Mouse (Mus musculus): ENCODE measurements around the gene Dcun1d3. TPM values are rescaled to one million over a fixed set of nuclear protein-coding genes. Genes with fewer than 3 reads are reported as not detected.

The Dcun1d3 gene
- polyA plus RNA-seq, 1 experiment from 2014 or later: 3.4 TPM

GRCm38 (mm10) chr7:119845541-119845940 is 50.6 kb downstream of the Dcun1d3 start:
- ATAC-seq: no peak
- H3K4me3 ChIP-seq (ENCODE audit: low read depth, low read length): no peak overlapping the region
- peaks cover 30% of the 10 kb centered on the region; the same call in 1 of the 2 replicates for H3K36me3 ChIP-seq (replicated peaks; ENCODE audit: insufficient read depth, low read length)
- no peak overlapping the region for H3K4me2 ChIP-seq (ENCODE audit: low read depth, low read length)
- TF ChIP-seq CTCF (IDR thresholded peaks at IDR 0.05; ENCODE audit: low read depth): no peak
- no peak for TF ChIP-seq EP300 (IDR thresholded peaks at IDR 0.05; ENCODE audit: low read depth)
- no peaks in the 10 kb centered on the region for H3K9me3 ChIP-seq (ENCODE audit: low read length)
- DNase-seq: no peak
- no peaks in the 10 kb centered on the region for H3K27me3 ChIP-seq (ENCODE audit: insufficient read depth, low read length)
- no peak overlapping the region for H3K9ac ChIP-seq (replicated peaks)
- H3K4me1 ChIP-seq (ENCODE audit: insufficient read depth): no peaks in the 10 kb centered on the region
- no peak overlapping the region for H3K27ac ChIP-seq (ENCODE audit: low read depth)
- WGBS (ENCODE audit: insufficient replicate concordance): 54% methylated on average over 2 of the region's 2 CpGs

GRCm38 (mm10) chr7:119841820-119842449 is 54.2 kb downstream of the Dcun1d3 start:
- Histone ChIP-seq H3K4me2 (ENCODE audit: low read depth, low read length) (no peak overlapping the region), H3K4me1 (ENCODE audit: insufficient read depth) (no peaks in the 10 kb centered on the region), H3K36me3 (replicated peaks; ENCODE audit: insufficient read depth, low read length) (peaks cover 26% of the 10 kb centered on the region; the same call in 1 of the 2 replicates), H3K27me3 (ENCODE audit: insufficient read depth, low read length) (no peaks in the 10 kb centered on the region), H3K9ac (replicated peaks) (no peak overlapping the region), H3K9me3 (ENCODE audit: low read length) (no peaks in the 10 kb centered on the region), H3K27ac (ENCODE audit: low read depth) (no peak overlapping the region), H3K4me3 (ENCODE audit: low read depth, low read length) (no peak overlapping the region)
- TF ChIP-seq CTCF (IDR thresholded peaks at IDR 0.05; ENCODE audit: low read depth) (no peak), EP300 (IDR thresholded peaks at IDR 0.05; ENCODE audit: low read depth) (no peak)
- DNase-seq (no peak), ATAC-seq (no peak)
- WGBS (ENCODE audit: insufficient replicate concordance): 94% methylated on average over 4 of the region's 4 CpGs

- Histone ChIP-seq H3K4me1 (ENCODE audit: insufficient read depth) (no peaks in the 10 kb centered on the region), H3K9me3 (ENCODE audit: low read length) (no peaks in the 10 kb centered on the region), H3K27ac (ENCODE audit: low read depth) (no peak overlapping the region), H3K9ac (replicated peaks) (no peak overlapping the region), H3K36me3 (replicated peaks; ENCODE audit: insufficient read depth, low read length) (no peaks in the 10 kb centered on the region; the same call in 1 of the 2 replicates), H3K4me2 (ENCODE audit: low read depth, low read length) (no peak overlapping the region), H3K27me3 (ENCODE audit: insufficient read depth, low read length) (no peaks in the 10 kb centered on the region), H3K4me3 (ENCODE audit: low read depth, low read length) (no peak overlapping the region)
- 72% methylated on average over 4 of the region's 4 CpGs for WGBS (ENCODE audit: insufficient replicate concordance)
- DNase-seq: no peak
- TF ChIP-seq CTCF (IDR thresholded peaks at IDR 0.05; ENCODE audit: low read depth) (no peak), EP300 (IDR thresholded peaks at IDR 0.05; ENCODE audit: low read depth) (no peak)
- ATAC-seq: no peak
Measured at GRCm38 (mm10) chr7:119835996-119836777, 59.9 kb downstream of the Dcun1d3 start.

- ATAC-seq: no peak
- DNase-seq: no peak
- H3K9ac ChIP-seq (replicated peaks): no peak overlapping the region
- H3K4me1 ChIP-seq (ENCODE audit: insufficient read depth): no peaks in the 10 kb centered on the region
- H3K36me3 ChIP-seq (replicated peaks; ENCODE audit: insufficient read depth, low read length): no peaks in the 10 kb centered on the region; the same call in 1 of the 2 replicates
- TF ChIP-seq CTCF (IDR thresholded peaks at IDR 0.05; ENCODE audit: low read depth) (no peak), EP300 (IDR thresholded peaks at IDR 0.05; ENCODE audit: low read depth) (no peak)
- H3K4me2 ChIP-seq (ENCODE audit: low read depth, low read length): no peak overlapping the region
- no peak overlapping the region for H3K4me3 ChIP-seq (ENCODE audit: low read depth, low read length)
- no peak overlapping the region for H3K27ac ChIP-seq (ENCODE audit: low read depth)
- no peaks in the 10 kb centered on the region for H3K9me3 ChIP-seq (ENCODE audit: low read length)
- H3K27me3 ChIP-seq (ENCODE audit: insufficient read depth, low read length): no peaks in the 10 kb centered on the region
- 88% methylated on average over 1 of the region's 1 CpGs for whole genome bisulfite sequencing (ENCODE audit: insufficient replicate concordance)
Measured at GRCm38 (mm10) chr7:119835371-119835770, 60.7 kb downstream of the Dcun1d3 start.

- H3K9ac ChIP-seq (replicated peaks): no peak overlapping the region
- peaks cover 16% of the 10 kb centered on the region for H3K36me3 ChIP-seq (replicated peaks; ENCODE audit: insufficient read depth, low read length)
- TF ChIP-seq EP300 (IDR thresholded peaks at IDR 0.05; ENCODE audit: low read depth) (no peak), CTCF (IDR thresholded peaks at IDR 0.05; ENCODE audit: low read depth) (no peak)
- no peaks in the 10 kb centered on the region for H3K9me3 ChIP-seq (ENCODE audit: low read length)
- H3K27ac ChIP-seq (ENCODE audit: low read depth): no peak overlapping the region
- H3K4me3 ChIP-seq (ENCODE audit: low read depth, low read length): no peak overlapping the region
- no peak for DNase-seq
- 87% methylated on average over 3 of the region's 3 CpGs for WGBS (ENCODE audit: insufficient replicate concordance)
- ATAC-seq: no peak
- no peaks in the 10 kb centered on the region for H3K4me1 ChIP-seq (ENCODE audit: insufficient read depth)
- no peaks in the 10 kb centered on the region for H3K27me3 ChIP-seq (ENCODE audit: insufficient read depth, low read length)
- no peak overlapping the region for H3K4me2 ChIP-seq (ENCODE audit: low read depth, low read length)
Measured at GRCm38 (mm10) chr7:119808723-119809122, 87.4 kb downstream of the Dcun1d3 start.

- no peak for ATAC-seq
- peaks cover 16% of the 10 kb centered on the region for H3K36me3 ChIP-seq (replicated peaks; ENCODE audit: insufficient read depth, low read length)
- H3K9me3 ChIP-seq (ENCODE audit: low read length): no peaks in the 10 kb centered on the region
- DNase-seq: no peak
- no peak overlapping the region for H3K9ac ChIP-seq (replicated peaks)
- no peak overlapping the region for H3K4me2 ChIP-seq (ENCODE audit: low read depth, low read length)
- TF ChIP-seq EP300 (IDR thresholded peaks at IDR 0.05; ENCODE audit: low read depth) (no peak), CTCF (IDR thresholded peaks at IDR 0.05; ENCODE audit: low read depth) (no peak)
- no peak overlapping the region for H3K4me3 ChIP-seq (ENCODE audit: low read depth, low read length)
- no peak overlapping the region for H3K27ac ChIP-seq (ENCODE audit: low read depth)
- WGBS (ENCODE audit: insufficient replicate concordance): 91% methylated on average over 5 of the region's 5 CpGs
- no peaks in the 10 kb centered on the region for H3K4me1 ChIP-seq (ENCODE audit: insufficient read depth)
- H3K27me3 ChIP-seq (ENCODE audit: insufficient read depth, low read length): no peaks in the 10 kb centered on the region
Measured at GRCm38 (mm10) chr7:119807396-119807795, 88.7 kb downstream of the Dcun1d3 start.

Other genes with a start within 250 kb of the Dcun1d3 start
- gene Acsm4, start 206.3 kb downstream of the Dcun1d3 start, polyA plus RNA-seq (2015; fragmentation: Nextera tagmentation; extraction: Ambion mirVana): not detected in 2 replicates
- gene Thumpd1, start 175.5 kb downstream of the Dcun1d3 start, polyA plus RNA-seq (2015; fragmentation: Nextera tagmentation; extraction: Ambion mirVana): 18.2 and 19.3 TPM in 2 replicates
- gene Acsm3, start 135.4 kb downstream of the Dcun1d3 start, polyA plus RNA-seq (2015; fragmentation: Nextera tagmentation; extraction: Ambion mirVana): 21.7 and 23.3 TPM in 2 replicates
- gene Rexo5, start 102.3 kb downstream of the Dcun1d3 start, polyA plus RNA-seq (2015; fragmentation: Nextera tagmentation; extraction: Ambion mirVana): 3.1 and 5.1 TPM in 2 replicates
- gene Eri2, start 102.2 kb downstream of the Dcun1d3 start, polyA plus RNA-seq (2015; fragmentation: Nextera tagmentation; extraction: Ambion mirVana): 5.2 and 6.5 TPM in 2 replicates
- 4.5 TPM in 2 replicates for gene Lyrm1, start 437 bp downstream of the Dcun1d3 start, polyA plus RNA-seq (2015; fragmentation: Nextera tagmentation; extraction: Ambion mirVana)
- not detected in 2 replicates for gene Dnah3, start 199.0 kb upstream of the Dcun1d3 start, polyA plus RNA-seq (2015; fragmentation: Nextera tagmentation; extraction: Ambion mirVana)
- gene Tmem159, start 206.1 kb upstream of the Dcun1d3 start, polyA plus RNA-seq (2015; fragmentation: Nextera tagmentation; extraction: Ambion mirVana): 3.7 and 4.2 TPM in 2 replicates
- gene Zp2, start 249.0 kb upstream of the Dcun1d3 start, polyA plus RNA-seq (2015; fragmentation: Nextera tagmentation; extraction: Ambion mirVana): not detected in 2 replicates

Measured in liver, postnatal 0 days (tissue).